Mouse (Mus musculus): ENCODE data around the gene Ick.

- TF ChIP-seq POLR2A (IDR thresholded peaks at IDR 0.05; ENCODE audit: borderline replicate concordance, extremely low read depth, insufficient read depth, insufficient read length, poor library complexity, severe bottlenecking) (no peak), CTCF (IDR thresholded peaks at IDR 0.05; ENCODE audit: borderline replicate concordance, extremely low read depth, insufficient read depth, insufficient read length) (no peak)
Measured at GRCm38 (mm10) chr9:78104973-78105372, 4.0 kb upstream of the Ick start.

All from brain, embryonic 14.5 days (tissue).